Mouse (Mus musculus) heart, postnatal 0 days (tissue): ENCODE data around the gene Iqgap3. TPM values are rescaled to one million over a fixed set of nuclear protein-coding genes. Genes with fewer than 3 reads are reported as not detected.

Source experiments
- ATAC-seq: fragments of 200-750 bp; cut with Nextera tagmentation; 2 replicates; pipeline ENCODE4 v1.8.0; 2017; ENCODE audit warnings: low read depth, moderate number of reproducible peaks, moderate library complexity; ENCODE audit not compliant: insufficient read depth
- DNase-seq: peaks from one replicate; pipeline ENCODE4 v3.0.0-alpha.2; 2016; ENCODE audit warnings: low spot score
- H3K27ac ChIP-seq: fragments of 300-500 bp; sonication (generic); 2 replicates; pipeline ENCODE4 v1.5.1; 2014; ENCODE audit warnings: low read depth, mild to moderate bottlenecking
- H3K27me3 ChIP-seq: fragments of 300-500 bp; sonication (generic); 2 replicates; pipeline ENCODE4 v1.6.1; 2014; ENCODE audit warnings: low read length, mixed read lengths; ENCODE audit not compliant: control insufficient read depth, insufficient read depth
- H3K36me3 ChIP-seq: fragments of 300-500 bp; sonication (generic); replicated peaks from 2 replicates; pipeline ENCODE4 v1.6.1; 2014; ENCODE audit warnings: low read length, mixed read lengths; ENCODE audit not compliant: control insufficient read depth, insufficient read depth
- H3K4me1 ChIP-seq: fragments of 300-500 bp; sonication (generic); 2 replicates; pipeline ENCODE4 v1.6.1; 2014; ENCODE audit warnings: antibody characterized with exemption; ENCODE audit not compliant: control insufficient read depth, insufficient read depth
- H3K4me2 ChIP-seq: fragments of 300-500 bp; sonication (generic); 2 replicates; pipeline ENCODE4 v1.6.1; 2014; ENCODE audit warnings: low read depth, mild to moderate bottlenecking, low read length, moderate library complexity
- H3K4me3 ChIP-seq: fragments of 300-500 bp; sonication (generic); 2 replicates; pipeline ENCODE4 v1.5.1; 2014; ENCODE audit warnings: low read depth, low read length
- H3K9ac ChIP-seq: fragments of 300-500 bp; sonication (generic); replicated peaks from 2 replicates; pipeline ENCODE4 v1.6.1; 2014; ENCODE audit warnings: low read depth, low read length, mixed read lengths
- H3K9me3 ChIP-seq: fragments of 300-500 bp; sonication (generic); replicated peaks from 2 replicates; pipeline ENCODE4 v1.6.1; 2016; ENCODE audit warnings: low read length; ENCODE audit not compliant: control insufficient read depth
- CTCF ChIP-seq: IDR thresholded peaks from 2 replicates; pipeline ENCODE4 v1.5.1; 2016; ENCODE audit warnings: antibody characterized with exemption, control low read depth, low read depth
- EP300 ChIP-seq: IDR thresholded peaks from 2 replicates; pipeline ENCODE4 v1.6.1; 2016; ENCODE audit warnings: antibody characterized with exemption, low read depth
- WGBS: fragments of 180-500 bp; shearing (Covaris S2); extraction: QIAGEN DNeasy Blood & Tissue Kit; methylation state at CpG from one replicate; pipeline ENCODE4 v1.1.7; 2014; 5-methylcytosine and 5-hydroxymethylcytosine counted together
- polyA plus RNA-seq: library from polyadenylated mRNA; unstranded; fragments of >200 nt; fragmentation: Nextera tagmentation; extraction: Ambion mirVana; gene quantifications from 2 replicates; pipeline ENCODE4 v1.2.1, GENCODE M21; 2015
- total RNA-seq: library from RNA; depleted of rRNA; stranded (reverse); fragments of >200 nt; gene quantifications from 2 replicates; pipeline ENCODE4 v1.2.3, GENCODE M21; 2014; ENCODE audit warnings: low replicate concordance; rRNA removed

The Iqgap3 gene
- total and polyA plus RNA-seq, 2 experiments from 2014 or later: 6.8 to 35.3 TPM

DNA sequence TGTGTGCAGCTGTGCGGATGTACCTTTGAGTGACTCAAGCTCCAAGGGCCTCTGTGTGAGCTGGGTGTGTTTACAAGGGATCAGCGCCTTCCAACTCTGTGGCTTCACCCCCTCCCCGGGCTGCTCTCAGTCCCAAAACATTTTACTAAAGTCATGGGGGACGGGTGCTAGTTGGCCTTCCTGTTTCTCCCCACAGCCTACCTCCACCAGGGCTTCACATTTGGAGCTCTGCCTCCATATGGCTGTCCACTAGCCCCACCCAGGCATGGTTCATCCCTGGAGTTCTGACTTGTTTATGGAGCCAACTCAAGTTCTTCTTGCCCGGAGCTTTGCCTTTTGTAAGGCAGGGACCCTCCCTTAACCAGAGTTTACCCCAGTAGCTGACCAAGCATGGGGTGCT is 88.6 kb downstream of the Iqgap3 start:
- no peak overlapping the region for H3K9ac ChIP-seq
- no peaks in the 10 kb centered on the region for H3K27me3 ChIP-seq
- ATAC-seq (no peak), DNase-seq (no peak)
- no peak overlapping the region for H3K4me3 ChIP-seq
- peaks cover 66% of the 10 kb centered on the region for H3K36me3 ChIP-seq
- TF ChIP-seq CTCF (no peak), EP300 (no peak)
- WGBS: 80% methylated on average over 5 of the region's 5 CpGs
- H3K4me1 ChIP-seq: no peaks in the 10 kb centered on the region
- no peak overlapping the region for H3K27ac ChIP-seq
- H3K9me3 ChIP-seq: no peaks in the 10 kb centered on the region
- no peak overlapping the region for H3K4me2 ChIP-seq

Other genes with a start within 250 kb of the Iqgap3 start
- 1.7 TPM in 1 of 2 replicates, not detected in the other for gene Sh2d2a, start 235.2 kb upstream of the Iqgap3 start, total RNA-seq
- 0.08 and 0.10 TPM in 2 replicates for gene Sh2d2a, start 235.2 kb upstream of the Iqgap3 start, polyA plus RNA-seq
- 55.6 and 68.6 TPM in 2 replicates for gene Prcc, start 196.4 kb upstream of the Iqgap3 start, total RNA-seq
- gene Prcc, start 196.4 kb upstream of the Iqgap3 start, polyA plus RNA-seq: 10.0 and 12.1 TPM in 2 replicates
- 62.1 and 79.7 TPM in 2 replicates for gene Hdgf, start 175.7 kb upstream of the Iqgap3 start, total RNA-seq
- 81.0 and 83.8 TPM in 2 replicates for gene Hdgf, start 175.7 kb upstream of the Iqgap3 start, polyA plus RNA-seq
- 53.9 and 57.1 TPM in 2 replicates for gene Mrpl24, start 162.5 kb upstream of the Iqgap3 start, total RNA-seq
- 62.3 and 67.2 TPM in 2 replicates for gene Mrpl24, start 162.5 kb upstream of the Iqgap3 start, polyA plus RNA-seq
- 8.2 and 24.0 TPM in 2 replicates for gene Isg20l2, start 151.7 kb upstream of the Iqgap3 start, total RNA-seq
- 14.2 and 16.2 TPM in 2 replicates for gene Isg20l2, start 151.7 kb upstream of the Iqgap3 start, polyA plus RNA-seq
- gene Rrnad1, start 151.3 kb upstream of the Iqgap3 start, total RNA-seq: 14.5 and 56.8 TPM in 2 replicates
- 7.9 and 8.0 TPM in 2 replicates for gene Rrnad1, start 151.3 kb upstream of the Iqgap3 start, polyA plus RNA-seq
- 0.53 TPM in 1 of 2 replicates, not detected in the other for gene Crabp2, start 133.3 kb upstream of the Iqgap3 start, total RNA-seq
- gene Crabp2, start 133.3 kb upstream of the Iqgap3 start, polyA plus RNA-seq: 0.37 and 0.62 TPM in 2 replicates
- 17.2 and 35.7 TPM in 2 replicates for gene Nes, start 110.9 kb upstream of the Iqgap3 start, total RNA-seq
- gene Nes, start 110.9 kb upstream of the Iqgap3 start, polyA plus RNA-seq: 9.1 and 9.9 TPM in 2 replicates
- gene Bcan, start 81.7 kb upstream of the Iqgap3 start, total RNA-seq: not detected in 2 replicates
- gene Bcan, start 81.7 kb upstream of the Iqgap3 start, polyA plus RNA-seq: 0.04 TPM in 1 of 2 replicates, not detected in the other
- not detected in 2 replicates for gene Hapln2, start 54.4 kb upstream of the Iqgap3 start, total RNA-seq
- gene Hapln2, start 54.4 kb upstream of the Iqgap3 start, polyA plus RNA-seq: 0.10 and 0.15 TPM in 2 replicates
- 1.2 and 3.4 TPM in 2 replicates for gene Gpatch4, start 38.9 kb upstream of the Iqgap3 start, total RNA-seq
- gene Gpatch4, start 38.9 kb upstream of the Iqgap3 start, polyA plus RNA-seq: 10.9 and 11.6 TPM in 2 replicates
- 119 and 133 TPM in 2 replicates for gene Naxe, start 23.5 kb upstream of the Iqgap3 start, total RNA-seq
- 151 and 159 TPM in 2 replicates for gene Naxe, start 23.5 kb upstream of the Iqgap3 start, polyA plus RNA-seq
- gene Ttc24, start 3.7 kb upstream of the Iqgap3 start, total RNA-seq: not detected in 2 replicates
- gene Ttc24, start 3.7 kb upstream of the Iqgap3 start, polyA plus RNA-seq: not detected in 2 replicates
- gene Mef2d, start 60.4 kb downstream of the Iqgap3 start, total RNA-seq: 70.8 and 75.8 TPM in 2 replicates
- 30.0 and 30.8 TPM in 2 replicates for gene Mef2d, start 60.4 kb downstream of the Iqgap3 start, polyA plus RNA-seq
- 0.19 TPM in 1 of 2 replicates, not detected in the other for gene Rhbg, start 172.7 kb downstream of the Iqgap3 start, total RNA-seq
- gene Rhbg, start 172.7 kb downstream of the Iqgap3 start, polyA plus RNA-seq: not detected in 2 replicates
- not detected in 2 replicates for gene Gm38392, start 205.2 kb downstream of the Iqgap3 start, total RNA-seq
- 0.16 TPM in 1 of 2 replicates, not detected in the other for gene Gm38392, start 205.2 kb downstream of the Iqgap3 start, polyA plus RNA-seq
- 21.5 and 30.3 TPM in 2 replicates for gene Tsacc, start 215.0 kb downstream of the Iqgap3 start, total RNA-seq
- gene Tsacc, start 215.0 kb downstream of the Iqgap3 start, polyA plus RNA-seq: 14.3 and 16.7 TPM in 2 replicates
- 187 and 208 TPM in 2 replicates for gene Cct3, start 215.1 kb downstream of the Iqgap3 start, total RNA-seq
- gene Cct3, start 215.1 kb downstream of the Iqgap3 start, polyA plus RNA-seq: 254 and 256 TPM in 2 replicates
- 75.1 and 156 TPM in 2 replicates for gene Glmp, start 243.1 kb downstream of the Iqgap3 start, total RNA-seq
- gene Glmp, start 243.1 kb downstream of the Iqgap3 start, polyA plus RNA-seq: 129 and 143 TPM in 2 replicates